Mouse (Mus musculus) adrenal gland (tissue): ENCODE measurements at regions not wholly inside any gene's neighbourhood (a gene's known extent, or its start where the extent isn't known, plus 50 kb on each side); places are given as distances from the start of the nearest gene placed in this dataset.

ENCODE experiments used
- intact Hi-C: fragments of 180-260 bp; cut with DNase I; formaldehyde crosslinking; loops from one replicate; pipeline ENCODE4 v1.15.1; 2025

- intact Hi-C loops, result loop anchor here (5.0 to 10.0 kb wide), 2 partner anchors 407 to 580 kb away; no protein-coding TSS in a partner anchor
Observed at GRCm38 (mm10) chr13:59887306-59887705, 64.4 kb upstream of the Tut7 start.

- intact Hi-C loops, result loop anchor here (5.0 to 10.0 kb wide), 2 partner anchors 408 to 581 kb away; no protein-coding TSS in a partner anchor
Observed at GRCm38 (mm10) chr13:59886572-59886971, 63.6 kb upstream of the Tut7 start.

- intact Hi-C loops, result loop anchor here (10.0 kb wide), 1 partner anchor 413 kb away; no protein-coding TSS in a partner anchor
Observed at GRCm38 (mm10) chr13:59881989-59882784, 59.2 kb upstream of the Tut7 start.

- intact Hi-C loops, result loop anchor here (10.0 kb wide), 1 partner anchor 415 kb away; no protein-coding TSS in a partner anchor
Observed at GRCm38 (mm10) chr13:59880055-59880454, 57.1 kb upstream of the Tut7 start.

- intact Hi-C loops, result no loop called here
Observed at GRCm38 (mm10) chr13:59875637-59876036, 52.7 kb upstream of the Tut7 start.

GRCm38 (mm10) chr13:59874137-59874931, 51.4 kb upstream of the Tut7 start:
- intact Hi-C loops, result no loop called here
